Mouse (Mus musculus): ENCODE data around the gene BC049730.

DNA sequence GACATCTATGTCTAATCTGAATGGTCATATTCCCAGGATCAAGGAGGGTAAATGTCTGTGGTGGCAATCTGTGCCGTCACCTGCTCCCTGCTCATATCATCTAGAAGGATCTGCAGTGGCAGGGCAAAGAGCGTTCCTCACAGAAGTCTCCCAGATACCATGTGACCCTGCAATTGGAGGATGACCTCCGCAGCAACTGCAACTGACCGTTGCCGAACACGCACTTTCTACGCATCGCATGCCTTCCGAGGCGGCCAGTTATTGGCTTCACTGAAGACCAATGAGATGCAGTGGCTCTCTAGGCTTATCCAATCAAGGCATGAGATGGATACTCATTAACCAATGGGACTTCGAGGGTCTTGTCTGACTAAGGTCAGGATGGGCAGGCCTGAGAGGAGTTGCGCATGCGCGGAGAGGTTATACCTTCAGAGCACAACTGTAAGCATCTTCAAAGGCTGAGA, at the start of gene BC049730:
- no peak for TF ChIP-seq POLR2A (IDR thresholded peaks at IDR 0.05; ENCODE audit: low read depth, low read length)
- no peak for TF ChIP-seq UBTF (IDR thresholded peaks at IDR 0.05; ENCODE audit: low read depth, low read length)
- no peak for TF ChIP-seq EP300 (IDR thresholded peaks at IDR 0.05; ENCODE audit: low read length)
- no peak for TF ChIP-seq POLR2AphosphoS2 (IDR thresholded peaks at IDR 0.05; ENCODE audit: low read depth, low read length)
- no peak for TF ChIP-seq CTCF (conservative IDR thresholded peaks at IDR 0.05 in 1 of 2, IDR thresholded peaks at IDR 0.05 in 1 of 2; ENCODE audit: low read depth in 2 of 2, low read length in 2 of 2)
- TF ChIP-seq MAFK (IDR thresholded peaks at IDR 0.05; ENCODE audit: insufficient replicate concordance, low read length), result no peak
- no peak for TF ChIP-seq MAX (IDR thresholded peaks at IDR 0.05; ENCODE audit: low read length)
- TF ChIP-seq JUND (conservative IDR thresholded peaks at IDR 0.05; ENCODE audit: low read depth, low read length), result no peak
- TF ChIP-seq JUN (IDR thresholded peaks at IDR 0.05; ENCODE audit: insufficient read depth, low read depth, low read length), result no peak
- no peak for TF ChIP-seq NRF1 (IDR thresholded peaks at IDR 0.05; ENCODE audit: low read depth, low read length)
- TF ChIP-seq E2F4 (IDR thresholded peaks at IDR 0.05; ENCODE audit: insufficient replicate concordance, low read depth, low read length), result no peak
